Mouse (Mus musculus) hindbrain, embryonic 11.5 days (tissue): ENCODE measurements at regions not wholly inside any gene's neighbourhood (a gene's known extent, or its start where the extent isn't known, plus 50 kb on each side); places are given as distances from the start of the nearest gene placed in this dataset.

Experiments used
- ATAC-seq: fragments of 200-750 bp; cut with Nextera tagmentation; 2 replicates; pipeline ENCODE4 v1.8.0; 2017; ENCODE audit warnings: mild to moderate bottlenecking, moderate TSS enrichment, moderate library complexity; ENCODE audit not compliant: low FRiP score
- DNase-seq: peaks from one replicate; pipeline ENCODE4 v3.0.0-alpha.2; 2015; ENCODE audit warnings: low spot score
- H3K27ac ChIP-seq: fragments of 300-500 bp; sonication (generic); 2 replicates; pipeline ENCODE4 v1.5.1; 2014; ENCODE audit warnings: mild to moderate bottlenecking, low read depth, low read length
- H3K27me3 ChIP-seq: fragments of 300-500 bp; sonication (generic); 2 replicates; pipeline ENCODE4 v1.6.1; 2014; ENCODE audit warnings: mild to moderate bottlenecking, low read length, moderate library complexity, mixed read lengths; ENCODE audit not compliant: control insufficient read depth, insufficient read depth
- H3K36me3 ChIP-seq: fragments of 300-500 bp; sonication (generic); 2 replicates; pipeline ENCODE4 v1.6.1; 2014; ENCODE audit warnings: mild to moderate bottlenecking, low read length, moderate library complexity, mixed read lengths; ENCODE audit not compliant: control insufficient read depth, insufficient read depth
- H3K4me1 ChIP-seq: fragments of 300-500 bp; sonication (generic); replicated peaks from 2 replicates; pipeline ENCODE4 v1.6.1; 2014; ENCODE audit warnings: low read length, mixed read lengths; ENCODE audit not compliant: control insufficient read depth, insufficient read depth
- H3K4me2 ChIP-seq: fragments of 300-500 bp; sonication (generic); replicated peaks from 2 replicates; pipeline ENCODE4 v1.6.1; 2014; ENCODE audit warnings: mild to moderate bottlenecking, low read depth, low read length
- H3K4me3 ChIP-seq: fragments of 300-500 bp; sonication (generic); 2 replicates; pipeline ENCODE4 v1.5.1; 2014; ENCODE audit warnings: low read depth, low read length
- H3K9ac ChIP-seq: fragments of 300-500 bp; sonication (generic); 2 replicates; pipeline ENCODE4 v1.6.1; 2014; ENCODE audit warnings: low read depth, low read length
- H3K9me3 ChIP-seq: fragments of 300-500 bp; sonication (generic); 2 replicates; pipeline ENCODE4 v1.6.1; 2016; ENCODE audit warnings: low read length; ENCODE audit not compliant: control insufficient read depth
- WGBS: fragments of 180-500 bp; shearing (Covaris S2); extraction: QIAGEN DNeasy Blood & Tissue Kit; methylation state at CpG from one replicate; pipeline ENCODE4 v1.1.7; 2014; 5-methylcytosine and 5-hydroxymethylcytosine counted together

GRCm38 (mm10) chr17:45822427-45822826, 88.8 kb upstream of the 1600014C23Rik start:
- Histone ChIP-seq H3K9me3 (no peaks in the 10 kb centered on the region), H3K4me3 (no peak overlapping the region), H3K27ac (no peak overlapping the region), H3K4me1 (no peaks in the 10 kb centered on the region; the same call in 1 of the 2 replicates), H3K4me2 (no peak overlapping the region), H3K36me3 (no peaks in the 10 kb centered on the region), H3K27me3 (no peaks in the 10 kb centered on the region), H3K9ac (no peak overlapping the region)
- no peak for ATAC-seq
- no peak for DNase-seq
- whole genome bisulfite sequencing: 84% methylated on average over 17 of the region's 17 CpGs

GRCm38 (mm10) chr17:45821356-45821755, 87.7 kb upstream of the 1600014C23Rik start:
- no peak overlapping the region for H3K9ac ChIP-seq
- no peak overlapping the region for H3K4me3 ChIP-seq
- no peaks in the 10 kb centered on the region for H3K27me3 ChIP-seq
- 91% methylated on average over 7 of the region's 7 CpGs for WGBS
- no peaks in the 10 kb centered on the region for H3K36me3 ChIP-seq
- ATAC-seq (no peak), DNase-seq (no peak)
- H3K27ac ChIP-seq: no peak overlapping the region
- H3K4me2 ChIP-seq: no peak overlapping the region
- no peaks in the 10 kb centered on the region; the same call in 1 of the 2 replicates for H3K4me1 ChIP-seq
- H3K9me3 ChIP-seq: no peaks in the 10 kb centered on the region

GRCm38 (mm10) chr17:45819143-45819542, 85.5 kb upstream of the 1600014C23Rik start:
- no peak for ATAC-seq
- 86% methylated on average over 8 of the region's 8 CpGs for WGBS

GRCm38 (mm10) chr17:45816566-45816965, 82.9 kb upstream of the 1600014C23Rik start:
- no peaks in the 10 kb centered on the region for H3K27me3 ChIP-seq
- H3K36me3 ChIP-seq: no peaks in the 10 kb centered on the region
- no peaks in the 10 kb centered on the region for H3K9me3 ChIP-seq
- H3K4me3 ChIP-seq: no peak overlapping the region
- DNase-seq: no peak
- no peak overlapping the region for H3K9ac ChIP-seq
- WGBS: 80% methylated on average over 3 of the region's 3 CpGs
- no peak overlapping the region for H3K27ac ChIP-seq
- no peaks in the 10 kb centered on the region for H3K4me1 ChIP-seq
- no peak for ATAC-seq
- H3K4me2 ChIP-seq: no peak overlapping the region

More at GRCm38 (mm10) chr17:45819143-45819542, 85.5 kb upstream of the 1600014C23Rik start:
- no peaks in the 10 kb centered on the region for H3K27me3 ChIP-seq
- H3K27ac ChIP-seq: no peak overlapping the region
- no peaks in the 10 kb centered on the region for H3K36me3 ChIP-seq
- H3K9me3 ChIP-seq: no peaks in the 10 kb centered on the region
- no peak overlapping the region for H3K4me3 ChIP-seq
- DNase-seq: no peak
- H3K9ac ChIP-seq: no peak overlapping the region
- H3K4me2 ChIP-seq: no peak overlapping the region
- H3K4me1 ChIP-seq: no peaks in the 10 kb centered on the region

- Histone ChIP-seq H3K9me3 (no peaks in the 10 kb centered on the region), H3K4me1 (no peaks in the 10 kb centered on the region), H3K27me3 (no peaks in the 10 kb centered on the region), H3K36me3 (no peaks in the 10 kb centered on the region), H3K4me2 (no peak overlapping the region), H3K9ac (no peak overlapping the region), H3K27ac (no peak overlapping the region), H3K4me3 (no peak overlapping the region)
- ATAC-seq (no peak), DNase-seq (no peak)
- WGBS: 45% methylated on average over 2 of the region's 2 CpGs
Observed at GRCm38 (mm10) chr17:45815833-45816232, 82.2 kb upstream of the 1600014C23Rik start.

GRCm38 (mm10) chr17:45815341-45815740, 81.7 kb upstream of the 1600014C23Rik start:
- no peaks in the 10 kb centered on the region for H3K4me1 ChIP-seq
- WGBS: 56% methylated on average over 7 of the region's 7 CpGs
- no peaks in the 10 kb centered on the region for H3K9me3 ChIP-seq
- no peak for ATAC-seq
- no peaks in the 10 kb centered on the region for H3K27me3 ChIP-seq
- H3K36me3 ChIP-seq: no peaks in the 10 kb centered on the region
- no peak overlapping the region for H3K9ac ChIP-seq
- DNase-seq: no peak
- H3K4me3 ChIP-seq: no peak overlapping the region
- no peak overlapping the region for H3K27ac ChIP-seq
- no peak overlapping the region for H3K4me2 ChIP-seq

- 22% methylated on average over 11 of the region's 11 CpGs for WGBS
- no peaks in the 10 kb centered on the region for H3K36me3 ChIP-seq
- no peak for ATAC-seq
- H3K27ac ChIP-seq: no peak overlapping the region
- no peak overlapping the region for H3K9ac ChIP-seq
- no peaks in the 10 kb centered on the region for H3K27me3 ChIP-seq
- no peak overlapping the region for H3K4me3 ChIP-seq
- no peaks in the 10 kb centered on the region for H3K9me3 ChIP-seq
- no peak for DNase-seq
- no peaks in the 10 kb centered on the region for H3K4me1 ChIP-seq
- H3K4me2 ChIP-seq: no peak overlapping the region
Observed at GRCm38 (mm10) chr17:45814586-45814985, 80.9 kb upstream of the 1600014C23Rik start.

GRCm38 (mm10) chr17:45813956-45814355, 80.3 kb upstream of the 1600014C23Rik start:
- H3K27me3 ChIP-seq: no peaks in the 10 kb centered on the region
- 63% methylated on average over 5 of the region's 5 CpGs for WGBS
- no peak overlapping the region for H3K4me3 ChIP-seq
- H3K4me1 ChIP-seq: no peaks in the 10 kb centered on the region
- no peak overlapping the region for H3K9ac ChIP-seq
- H3K9me3 ChIP-seq: no peaks in the 10 kb centered on the region
- H3K4me2 ChIP-seq: no peak overlapping the region
- DNase-seq (no peak), ATAC-seq (no peak)
- no peak overlapping the region for H3K27ac ChIP-seq
- no peaks in the 10 kb centered on the region for H3K36me3 ChIP-seq

GRCm38 (mm10) chr17:45812289-45812955, 78.8 kb upstream of the 1600014C23Rik start:
- Histone ChIP-seq H3K9me3 (no peaks in the 10 kb centered on the region), H3K27me3 (no peaks in the 10 kb centered on the region), H3K4me3 (no peak overlapping the region), H3K4me2 (no peak overlapping the region), H3K36me3 (no peaks in the 10 kb centered on the region), H3K4me1 (no peaks in the 10 kb centered on the region), H3K27ac (no peak overlapping the region), H3K9ac (no peak overlapping the region)
- no peak for DNase-seq
- ATAC-seq: no peak
- WGBS: 84% methylated on average over 9 of the region's 9 CpGs
